Mouse (Mus musculus) lung, adult 2 months (tissue): ENCODE data around the gene Tmprss2. TPM values are rescaled to one million over a fixed set of nuclear protein-coding genes. Genes with fewer than 3 reads are reported as not detected.

Experiments used
- DNase-seq: peaks from one replicate; pipeline ENCODE4 v3.0.0; 2022
- H3K4me1 ChIP-seq: fragments of 200-500 bp; 2 replicates; pipeline ENCODE4 v1.6.1; 2011; ENCODE audit warnings: low read length; ENCODE audit not compliant: control insufficient read depth, insufficient read depth
- H3K4me3 ChIP-seq: fragments of 200-500 bp; replicated peaks from 2 replicates; pipeline ENCODE3; 2011; ENCODE audit warnings: low read depth, mild to moderate bottlenecking, control low read depth, low read length; ENCODE audit errors: extremely low read depth
- CTCF ChIP-seq: fragments of 200-500 bp; IDR thresholded peaks from 2 replicates; pipeline ENCODE4 v1.5.1; 2011; ENCODE audit warnings: mild to moderate bottlenecking, low read length, control low read depth; ENCODE audit not compliant: insufficient read depth
- POLR2A ChIP-seq: fragments of 200-500 bp; IDR thresholded peaks from 2 replicates; pipeline ENCODE4 v1.6.1; 2011; ENCODE audit warnings: low read depth, mild to moderate bottlenecking, control low read depth, low read length, borderline replicate concordance; ENCODE audit errors: extremely low read depth
- WGBS: fragments of 180-500 bp; shearing (Covaris S2); methylation state at CpG from one replicate; pipeline ENCODE4 v1.1.7; 2018; 5-methylcytosine and 5-hydroxymethylcytosine counted together
- polyA plus RNA-seq: library from polyadenylated mRNA; depleted of rRNA; stranded (reverse); fragments of >200 nt; gene quantifications from 2 replicates; pipeline ENCODE4 v1.2.3, GENCODE M21; 2012

Gene Tmprss2
- polyA plus RNA-seq, 1 experiment: 56.6 TPM

DNA sequence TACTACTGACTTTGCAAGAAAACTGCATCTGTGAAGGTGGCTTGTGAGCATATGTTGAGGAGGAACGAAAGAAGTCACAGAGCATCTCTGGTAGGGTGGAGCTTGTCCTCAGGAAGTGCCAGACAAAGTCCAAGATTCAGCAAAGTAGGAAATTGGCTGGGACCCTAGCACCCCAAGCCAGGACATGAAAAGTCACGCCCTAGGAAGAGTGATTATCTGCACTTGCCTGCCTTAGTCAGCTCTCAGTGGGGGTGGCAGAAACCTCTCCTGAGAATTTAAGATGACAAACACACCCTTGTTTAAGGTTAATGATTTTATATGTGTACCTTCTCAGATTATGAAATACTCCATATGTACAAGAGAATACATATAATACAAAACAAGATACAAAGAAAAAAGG, 7.3 kb upstream of the Tmprss2 start:
- WGBS: 45% methylated on average over 2 of the region's 2 CpGs
- TF ChIP-seq CTCF (no peak), POLR2A (no peak)

DNA sequence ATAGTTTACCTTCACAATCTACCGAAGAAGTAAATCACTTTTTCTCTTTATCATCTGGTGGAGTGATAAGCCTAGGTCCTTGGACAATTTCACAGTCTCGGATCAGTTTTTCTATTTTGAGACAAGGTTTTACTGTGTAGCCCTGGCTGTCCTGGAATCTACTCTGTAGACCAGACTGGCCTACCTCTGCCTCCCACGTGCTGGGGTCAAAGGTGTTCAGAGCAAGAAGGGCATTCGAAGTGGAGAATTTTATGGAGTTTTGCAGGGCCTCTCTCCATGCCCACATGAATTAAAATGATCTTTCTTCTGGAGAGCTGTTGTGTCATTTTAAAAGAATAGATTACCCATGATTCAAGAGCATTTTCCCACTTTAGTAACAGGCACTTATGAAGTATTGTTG, 1.0 kb upstream of the Tmprss2 start:
- WGBS: 48% methylated on average over 4 of the region's 4 CpGs
- H3K4me3 ChIP-seq: no peak overlapping the region
- TF ChIP-seq POLR2A: no peak
- no peak for TF ChIP-seq CTCF
- DNase-seq: no peak
- no peaks in the 10 kb centered on the region for H3K4me1 ChIP-seq

More for the DNA sequence above, 7.3 kb upstream of the Tmprss2 start:
- Histone ChIP-seq H3K4me3 (no peak overlapping the region), H3K4me1 (no peaks in the 10 kb centered on the region)
- DNase-seq: no peak

DNA sequence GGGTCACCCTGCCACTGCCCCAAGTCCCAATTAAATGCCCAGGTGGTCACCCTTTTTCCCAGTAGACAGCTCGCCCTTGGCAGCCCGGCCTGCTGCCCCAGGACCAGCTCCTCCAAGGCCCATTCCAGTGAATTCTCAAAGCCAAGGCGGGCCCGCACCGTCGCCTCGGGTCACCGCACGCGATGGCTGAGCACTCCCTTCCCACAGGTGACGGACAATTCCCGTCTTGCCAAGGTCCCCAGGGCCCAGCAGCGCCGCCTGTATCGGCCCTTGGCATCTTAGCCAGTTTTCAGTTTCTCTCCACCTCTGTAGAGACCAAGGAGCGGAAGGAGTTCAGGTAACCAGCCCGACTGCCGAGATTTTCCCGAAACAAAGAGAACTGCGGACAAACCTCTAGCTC, 749 bp downstream of the Tmprss2 start:
- H3K4me3 ChIP-seq: peak overlapping the region; percentile 38
- H3K4me1 ChIP-seq: peaks cover 3% of the 10 kb centered on the region; the same call in 1 of the 2 replicates
- no peak for TF ChIP-seq CTCF
- DNase-seq: no peak
- WGBS: 3% methylated on average over 20 of the region's 20 CpGs

- DNase-seq: peak; percentile 12
- Histone ChIP-seq H3K4me3 (no peak overlapping the region), H3K4me1 (peaks cover 3% of the 10 kb centered on the region; the same call in 1 of the 2 replicates)
- WGBS: 70% methylated on average over 2 of the region's 2 CpGs
- no peak for TF ChIP-seq POLR2A
Measured at GRCm38 (mm10) chr16:97609676-97610075, 1.3 kb downstream of the Tmprss2 start.

DNA sequence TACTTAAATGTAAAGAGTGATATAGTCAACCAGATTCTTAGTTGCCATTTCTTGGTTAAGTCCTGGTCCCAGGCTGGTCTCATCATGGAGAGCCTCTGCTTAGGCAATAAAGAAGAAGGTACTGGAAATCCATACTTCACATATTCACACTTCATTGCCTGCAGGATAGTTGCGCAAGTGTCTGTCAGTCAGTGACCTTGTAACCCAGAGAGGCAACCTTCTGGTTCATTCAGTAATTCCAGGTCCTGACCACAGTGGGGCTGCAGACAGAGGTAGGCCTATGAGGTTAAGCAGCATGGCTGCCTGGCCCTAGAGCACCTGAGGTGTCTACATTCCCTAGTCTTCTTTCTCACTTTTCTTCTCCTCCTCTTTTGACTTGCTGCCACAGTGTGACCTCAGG, 3.0 kb downstream of the Tmprss2 start:
- WGBS: 100% methylated on average over 1 of the region's 1 CpGs
- TF ChIP-seq CTCF (no peak), POLR2A (no peak)
- no peak overlapping the region for H3K4me3 ChIP-seq
- no peak for DNase-seq
- peaks cover 3% of the 10 kb centered on the region; the same call in 1 of the 2 replicates for H3K4me1 ChIP-seq

DNA sequence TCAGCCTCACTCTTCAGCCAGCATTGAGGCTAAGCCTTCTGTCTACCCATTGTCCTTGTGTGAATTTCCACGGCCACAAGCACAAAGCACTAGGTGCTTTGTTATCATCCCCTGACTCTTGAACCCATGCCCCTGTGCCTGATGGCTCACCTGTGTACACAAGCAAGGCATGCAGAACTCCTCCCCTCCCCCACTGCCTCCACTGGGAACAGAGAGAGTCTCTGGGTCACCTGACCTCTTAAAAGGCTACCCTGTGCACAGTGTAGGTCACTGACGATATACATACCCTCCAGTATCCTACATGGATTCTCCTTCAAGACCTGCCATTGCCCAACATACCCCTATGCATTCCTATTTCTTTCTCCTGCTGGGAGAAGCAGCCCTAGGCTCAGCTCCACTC, 4.2 kb downstream of the Tmprss2 start:
- Histone ChIP-seq H3K4me1 (peaks cover 3% of the 10 kb centered on the region; the same call in 1 of the 2 replicates), H3K4me3 (no peak overlapping the region)
- TF ChIP-seq CTCF (no peak), POLR2A (no peak)
- no peak for DNase-seq
- 56% methylated on average over 2 of the region's 2 CpGs for WGBS

- no peak for DNase-seq
- H3K4me1 ChIP-seq: peaks cover 3% of the 10 kb centered on the region; the same call in 1 of the 2 replicates
- no peak overlapping the region for H3K4me3 ChIP-seq
- WGBS: 81% methylated on average over 9 of the region's 9 CpGs
- no peak for TF ChIP-seq POLR2A
- no peak for TF ChIP-seq CTCF
Measured at GRCm38 (mm10) chr16:97605957-97606721, 4.9 kb downstream of the Tmprss2 start.

DNA sequence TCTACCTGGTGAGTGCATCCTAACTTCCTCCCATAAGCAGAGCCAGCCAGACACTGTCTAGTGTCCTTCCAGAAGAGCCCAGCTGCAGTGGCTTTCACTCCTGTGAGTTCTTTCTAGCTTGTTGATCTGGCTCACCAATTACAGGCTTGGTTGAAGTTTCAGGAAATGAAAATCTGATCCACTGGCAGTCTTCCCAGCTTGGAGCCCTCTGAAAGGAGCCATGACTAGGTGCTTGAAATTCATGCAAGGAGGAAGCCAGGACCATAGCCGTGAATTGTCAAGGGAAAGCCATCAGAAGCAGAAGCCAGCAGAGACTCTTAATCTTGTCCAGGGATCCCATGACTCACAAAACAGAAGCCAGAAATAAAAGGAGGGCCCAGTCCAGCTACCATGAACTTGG, 8.7 kb downstream of the Tmprss2 start:
- peak; percentile 27 for DNase-seq
- no peak overlapping the region for H3K4me3 ChIP-seq
- TF ChIP-seq CTCF (no peak), POLR2A (no peak)
- WGBS: 27% methylated on average over 1 of the region's 1 CpGs
- peaks cover 3% of the 10 kb centered on the region; the same call in 1 of the 2 replicates for H3K4me1 ChIP-seq

- Histone ChIP-seq H3K4me1 (no peaks in the 10 kb centered on the region), H3K4me3 (no peak overlapping the region)
- no peak for DNase-seq
- 63% methylated on average over 2 of the region's 2 CpGs for WGBS
- TF ChIP-seq POLR2A: no peak
- TF ChIP-seq CTCF: no peak
Measured at GRCm38 (mm10) chr16:97600591-97600990, 10.4 kb downstream of the Tmprss2 start.

- H3K4me1 ChIP-seq: no peaks in the 10 kb centered on the region
- TF ChIP-seq POLR2A (no peak), CTCF (no peak)
- WGBS: 86% methylated on average over 2 of the region's 2 CpGs
- H3K4me3 ChIP-seq: no peak overlapping the region
- DNase-seq: no peak
Measured at GRCm38 (mm10) chr16:97598046-97598445, 12.9 kb downstream of the Tmprss2 start.
